Mouse (Mus musculus): Measurements from ENCODE around the gene Slc26a8.

GRCm38 (mm10) chr17:28624841-28625240 lies 65.2 kb downstream of the Slc26a8 start:
- no peak for TF ChIP-seq TAL1 (conservative IDR thresholded peaks at IDR 0.05; ENCODE audit: low read depth, low read length)
- TF ChIP-seq CTCF (IDR thresholded peaks at IDR 0.05; ENCODE audit: low read depth, low read length), result no peak
- no peak for TF ChIP-seq GATA1 (IDR thresholded peaks at IDR 0.05; ENCODE audit: borderline replicate concordance, low read length)

All from G1E (cell line).